Mouse (Mus musculus) erythroblast, embryonic 14.5 days (primary cell): ENCODE results near the gene Ntng1. TPM values are rescaled to one million over a fixed set of nuclear protein-coding genes. Genes with fewer than 3 reads are reported as not detected.

Source experiments
- H3K27me3 ChIP-seq: 2 replicates; pipeline ENCODE4 v1.6.1; 2012; ENCODE audit warnings: inconsistent platforms; ENCODE audit not compliant: control insufficient read depth
- H3K36me3 ChIP-seq: 2 replicates; pipeline ENCODE4 v1.6.1; 2012; ENCODE audit warnings: mild to moderate bottlenecking, inconsistent platforms; ENCODE audit not compliant: control insufficient read depth
- H3K4me1 ChIP-seq: 2 replicates; pipeline ENCODE4 v1.6.1; 2012; ENCODE audit warnings: inconsistent platforms; ENCODE audit not compliant: control insufficient read depth
- H3K4me3 ChIP-seq: replicated peaks from 2 replicates; pipeline ENCODE3; 2012; ENCODE audit warnings: moderate library complexity, mild to moderate bottlenecking, inconsistent platforms
- H3K9me3 ChIP-seq: 2 replicates; pipeline ENCODE4 v1.6.1; 2012; ENCODE audit warnings: low read length, inconsistent platforms, mixed read lengths; ENCODE audit not compliant: control insufficient read depth
- GATA1 ChIP-seq: IDR thresholded peaks from 2 replicates; pipeline ENCODE4 v1.6.1; 2012; ENCODE audit warnings: low read length, inconsistent platforms, mixed read lengths
- TAL1 ChIP-seq: IDR thresholded peaks from 3 replicates; pipeline ENCODE4 v1.6.1; 2012; ENCODE audit warnings: low read length, inconsistent platforms, mixed read lengths
- polyA plus RNA-seq: library from polyadenylated mRNA; stranded (reverse); fragments of >175 nt; gene quantifications from 2 replicates; pipeline ENCODE4 v1.2.3, GENCODE M21; 2012

Gene Ntng1
- polyA plus RNA-seq, 1 experiment: not detected

DNA sequence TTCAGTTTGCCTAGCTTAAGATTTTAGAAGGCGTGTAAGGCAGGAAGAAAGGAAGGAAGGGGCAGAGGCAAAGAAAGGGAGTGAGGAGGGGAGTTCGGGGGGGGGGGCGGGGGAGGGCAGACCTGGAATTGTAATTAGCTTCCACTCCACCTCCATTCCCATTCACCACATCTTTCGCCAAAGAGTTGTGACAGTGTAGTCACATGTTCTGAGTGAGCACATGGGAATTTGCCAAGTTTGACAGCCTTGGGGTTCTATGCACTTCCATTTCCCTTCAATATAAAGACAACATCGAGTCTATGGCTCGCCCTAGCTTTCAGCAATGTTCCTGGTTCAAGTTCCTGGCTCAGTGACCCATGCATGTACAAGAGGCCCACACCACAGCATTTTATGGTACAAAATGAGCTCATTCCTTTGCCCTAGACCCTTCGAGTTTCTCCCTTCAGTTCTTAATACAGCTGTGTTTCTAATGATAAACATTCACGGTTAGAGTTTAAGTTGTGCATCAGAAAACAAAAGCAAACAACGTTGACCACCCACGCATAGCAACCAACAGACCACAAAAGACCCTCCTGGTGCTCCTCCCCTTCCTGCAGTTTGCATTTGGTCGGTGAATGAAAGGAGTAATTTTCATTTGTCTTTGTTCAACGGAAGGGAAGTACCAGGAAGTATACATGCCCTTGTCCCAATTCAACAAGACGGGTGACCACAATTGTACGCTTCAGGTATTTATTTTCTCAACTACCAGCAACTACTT is 132.8 kb downstream of the Ntng1 start:
- no peaks in the 10 kb centered on the region for H3K27me3 ChIP-seq
- H3K36me3 ChIP-seq: no peaks in the 10 kb centered on the region
- TF ChIP-seq TAL1: no peak
- no peak for TF ChIP-seq GATA1
- no peak overlapping the region for H3K4me3 ChIP-seq
- H3K4me1 ChIP-seq: no peaks in the 10 kb centered on the region
- H3K9me3 ChIP-seq: peaks cover 10% of the 10 kb centered on the region; the same call in 1 of the 2 replicates

DNA sequence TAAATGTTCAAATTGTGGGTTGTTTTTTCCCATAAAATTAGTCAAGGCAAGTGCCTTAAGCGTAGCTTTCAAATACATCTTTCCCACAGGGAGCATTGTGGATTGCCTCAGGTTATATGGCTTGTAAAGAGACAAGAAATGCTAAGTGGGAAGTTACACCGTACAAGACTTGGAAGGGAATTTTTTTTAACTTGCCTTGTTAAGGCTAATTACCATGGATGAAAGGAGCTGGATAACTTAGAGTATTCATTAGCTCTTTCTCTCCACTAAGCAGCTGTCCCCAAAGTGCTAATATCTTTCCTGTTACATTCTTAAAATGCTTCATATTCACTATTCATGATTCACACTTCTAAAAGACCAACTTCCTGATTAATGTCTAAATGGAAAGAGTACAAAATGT is 133.4 kb downstream of the Ntng1 start:
- Histone ChIP-seq H3K27me3 (no peaks in the 10 kb centered on the region), H3K4me3 (no peak overlapping the region), H3K36me3 (no peaks in the 10 kb centered on the region), H3K9me3 (peaks cover 10% of the 10 kb centered on the region; the same call in 1 of the 2 replicates), H3K4me1 (no peaks in the 10 kb centered on the region)
- TF ChIP-seq TAL1 (no peak), GATA1 (no peak)

DNA sequence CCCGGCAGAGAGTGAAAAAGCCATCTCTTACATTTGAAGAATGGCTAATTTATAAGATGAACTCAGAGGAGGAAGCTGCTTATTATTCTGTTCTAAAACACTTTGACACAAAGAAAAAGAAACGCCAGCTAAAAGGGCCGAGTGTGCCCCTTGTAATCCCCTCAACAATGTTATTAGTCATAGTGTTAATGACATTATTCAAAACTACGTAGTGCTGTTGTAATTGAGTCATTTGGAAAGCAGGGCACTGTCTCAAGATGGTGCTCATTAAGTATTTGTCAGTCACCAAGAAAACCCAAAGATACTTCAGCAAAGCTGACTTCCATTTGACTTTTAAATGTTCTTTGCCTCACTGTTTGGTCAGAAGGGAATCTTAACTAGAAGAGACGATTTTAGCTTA is 143.5 kb downstream of the Ntng1 start:
- no peaks in the 10 kb centered on the region for H3K27me3 ChIP-seq
- H3K4me1 ChIP-seq: no peaks in the 10 kb centered on the region
- H3K36me3 ChIP-seq: no peaks in the 10 kb centered on the region
- TF ChIP-seq TAL1: no peak
- TF ChIP-seq GATA1: no peak
- no peak overlapping the region for H3K4me3 ChIP-seq
- peaks cover 8% of the 10 kb centered on the region for H3K9me3 ChIP-seq

DNA sequence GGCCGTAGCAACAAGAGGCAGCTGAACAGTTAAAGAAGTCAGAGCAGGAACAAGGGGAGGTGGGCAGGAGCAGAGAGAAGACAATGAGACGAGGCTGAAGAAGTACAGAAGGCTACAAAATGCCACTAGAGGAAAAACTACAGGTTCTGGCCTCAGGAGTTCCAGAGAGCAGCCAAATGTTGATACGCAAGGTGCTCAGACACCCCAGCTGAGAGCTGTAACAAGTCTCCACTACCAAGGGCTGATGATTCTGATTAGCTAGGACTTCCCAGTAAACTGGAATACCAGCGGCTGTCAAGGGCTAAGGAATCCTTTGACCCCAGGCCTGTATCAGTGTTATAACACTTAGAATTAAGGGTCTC is 148.2 kb downstream of the Ntng1 start:
- Histone ChIP-seq H3K36me3 (no peaks in the 10 kb centered on the region), H3K27me3 (no peaks in the 10 kb centered on the region), H3K4me1 (no peaks in the 10 kb centered on the region), H3K9me3 (peaks cover 10% of the 10 kb centered on the region), H3K4me3 (no peak overlapping the region)
- no peak for TF ChIP-seq TAL1
- TF ChIP-seq GATA1: no peak

DNA sequence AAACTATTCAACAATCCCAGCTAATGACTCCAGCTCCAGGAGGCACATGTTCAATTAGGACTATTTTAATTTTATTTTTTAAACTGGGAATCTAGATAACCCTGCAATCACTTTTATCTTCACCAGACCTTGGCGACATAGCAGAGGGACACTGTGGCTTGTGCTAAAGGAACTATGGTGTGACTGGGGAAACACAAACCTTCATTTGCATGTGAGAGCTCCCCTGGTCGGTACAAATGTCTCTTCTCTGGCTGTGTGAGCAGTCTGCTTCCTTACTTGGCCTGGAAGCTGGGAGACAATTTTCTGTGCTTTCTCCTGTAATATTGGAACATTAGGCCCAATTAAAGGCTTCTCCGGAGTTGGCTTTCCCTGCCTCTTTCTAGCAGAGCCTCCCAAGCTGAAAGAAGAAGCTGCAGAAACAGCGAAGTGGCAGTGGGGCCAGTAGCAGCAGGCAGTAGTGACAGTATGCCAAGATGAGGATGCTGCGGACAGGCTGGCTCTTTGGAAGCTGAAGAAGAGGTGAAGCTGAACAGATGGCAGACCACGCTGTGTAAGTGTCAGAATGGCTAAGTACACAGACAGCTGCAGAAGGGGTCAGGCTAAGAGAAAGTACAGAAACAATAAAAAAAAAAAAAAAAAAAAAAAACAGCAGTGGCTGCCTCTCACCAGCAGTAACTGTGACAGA is 148.7 kb downstream of the Ntng1 start:
- TF ChIP-seq GATA1 (no peak), TAL1 (no peak)
- Histone ChIP-seq H3K9me3 (peaks cover 10% of the 10 kb centered on the region), H3K4me3 (no peak overlapping the region), H3K27me3 (no peaks in the 10 kb centered on the region), H3K36me3 (no peaks in the 10 kb centered on the region), H3K4me1 (no peaks in the 10 kb centered on the region)

DNA sequence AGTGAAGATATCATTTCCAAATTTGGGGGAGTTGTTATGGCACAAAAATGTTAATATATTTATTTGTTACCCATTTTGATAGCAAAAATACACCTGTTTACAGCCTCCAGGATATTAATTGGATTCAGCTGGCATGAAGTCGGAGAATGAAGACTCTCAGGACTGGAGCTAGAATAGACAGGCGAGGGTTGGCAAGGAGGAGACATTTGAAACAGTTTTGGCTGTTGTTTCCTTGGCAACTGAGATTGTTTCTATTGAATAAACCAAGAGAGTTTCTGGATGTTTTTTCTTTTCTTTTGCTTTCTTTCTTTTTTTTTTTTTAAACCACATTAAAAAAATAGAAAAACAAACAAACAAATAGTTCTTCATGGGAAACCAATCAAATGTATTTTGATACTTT is 159.7 kb downstream of the Ntng1 start:
- no peaks in the 10 kb centered on the region for H3K4me1 ChIP-seq
- no peak overlapping the region for H3K4me3 ChIP-seq
- H3K27me3 ChIP-seq: no peaks in the 10 kb centered on the region
- no peaks in the 10 kb centered on the region for H3K9me3 ChIP-seq
- TF ChIP-seq GATA1: no peak
- TF ChIP-seq TAL1: no peak
- no peaks in the 10 kb centered on the region for H3K36me3 ChIP-seq

DNA sequence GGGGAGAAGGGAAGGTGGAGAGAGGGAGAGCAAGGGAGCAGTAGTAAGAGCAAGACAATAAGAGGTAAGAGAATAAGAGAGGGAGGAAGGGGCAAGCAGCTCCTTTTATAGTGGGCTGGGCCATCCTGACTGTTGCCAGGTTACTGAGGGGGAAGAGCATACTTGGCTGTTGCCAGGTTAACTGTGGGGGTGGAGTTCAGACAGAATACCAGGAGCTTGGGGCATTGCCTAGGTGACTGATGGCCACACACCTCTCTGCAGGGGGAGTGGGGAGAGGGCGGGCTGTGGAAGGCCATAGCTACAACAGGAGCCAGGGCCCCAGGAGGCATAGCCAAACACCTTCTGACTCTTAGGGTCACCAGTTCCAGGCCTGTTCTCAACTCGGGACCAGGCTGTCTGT is 166.2 kb downstream of the Ntng1 start:
- H3K36me3 ChIP-seq: no peaks in the 10 kb centered on the region
- H3K4me1 ChIP-seq: no peaks in the 10 kb centered on the region
- H3K27me3 ChIP-seq: no peaks in the 10 kb centered on the region
- H3K9me3 ChIP-seq: peaks cover 9% of the 10 kb centered on the region
- no peak overlapping the region for H3K4me3 ChIP-seq
- no peak for TF ChIP-seq TAL1
- no peak for TF ChIP-seq GATA1

DNA sequence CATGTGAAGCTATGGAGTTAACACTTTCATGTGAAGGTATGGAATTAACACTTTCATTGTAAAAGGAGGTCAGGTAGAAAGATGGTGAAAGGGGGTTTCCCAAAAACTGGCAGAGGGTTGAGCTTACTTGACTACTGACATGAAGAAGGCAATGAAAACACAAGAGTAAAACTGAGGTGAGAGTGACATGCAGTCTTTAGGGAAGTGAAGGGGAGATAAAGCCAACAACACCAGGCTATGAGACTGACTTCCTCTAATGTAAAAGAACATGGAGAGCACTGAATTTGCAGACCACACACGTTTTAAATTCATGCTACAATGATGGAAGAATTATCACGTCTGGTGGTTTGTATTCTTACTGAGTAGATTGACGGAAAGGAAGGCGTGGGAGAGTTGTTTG is 168.7 kb downstream of the Ntng1 start:
- Histone ChIP-seq H3K4me1 (no peaks in the 10 kb centered on the region), H3K27me3 (no peaks in the 10 kb centered on the region), H3K9me3 (peaks cover 9% of the 10 kb centered on the region), H3K4me3 (no peak overlapping the region), H3K36me3 (no peaks in the 10 kb centered on the region)
- no peak for TF ChIP-seq TAL1
- no peak for TF ChIP-seq GATA1

DNA sequence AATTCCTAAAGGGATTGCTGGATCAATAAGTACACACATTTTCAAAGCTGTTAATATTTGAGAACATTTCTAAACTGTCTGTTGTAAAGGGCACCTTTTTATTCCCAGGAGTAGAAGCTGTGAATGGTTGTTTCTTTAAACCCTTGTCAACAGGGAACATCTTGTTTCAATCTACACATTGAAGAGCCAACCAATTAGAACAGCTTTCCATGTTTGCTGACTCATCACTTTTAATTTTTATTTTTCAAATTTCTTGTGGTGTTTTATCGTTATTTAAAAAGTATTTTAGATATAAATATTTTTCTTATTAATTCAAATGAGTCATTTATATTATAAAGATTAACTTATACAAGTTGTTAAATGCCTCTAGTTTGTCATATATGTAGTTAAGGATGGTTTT is 172.3 kb downstream of the Ntng1 start:
- no peak overlapping the region for H3K4me3 ChIP-seq
- no peaks in the 10 kb centered on the region for H3K9me3 ChIP-seq
- TF ChIP-seq GATA1 (no peak), TAL1 (no peak)
- no peaks in the 10 kb centered on the region for H3K36me3 ChIP-seq
- no peaks in the 10 kb centered on the region for H3K27me3 ChIP-seq
- H3K4me1 ChIP-seq: no peaks in the 10 kb centered on the region

DNA sequence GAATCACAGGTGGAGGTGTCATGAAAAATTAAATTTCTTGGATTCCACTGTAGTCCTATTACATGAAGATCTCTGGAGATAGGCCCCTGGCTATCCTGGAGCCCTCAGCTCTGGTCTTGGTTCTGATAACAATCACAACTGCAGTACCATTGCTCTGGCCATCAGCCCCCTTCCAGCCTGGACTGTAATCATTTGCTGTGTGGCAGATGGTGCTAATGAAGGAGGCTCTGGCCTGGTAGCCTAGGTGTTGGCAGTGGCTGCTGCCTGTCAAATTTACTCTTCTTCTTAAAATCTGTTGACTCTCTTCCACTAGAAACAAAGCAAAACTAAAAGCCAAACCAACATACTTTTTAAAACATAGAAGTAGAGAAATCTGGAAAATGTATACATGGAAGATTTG is 173.6 kb downstream of the Ntng1 start:
- TF ChIP-seq GATA1 (no peak), TAL1 (no peak)
- Histone ChIP-seq H3K36me3 (no peaks in the 10 kb centered on the region), H3K27me3 (no peaks in the 10 kb centered on the region), H3K4me3 (no peak overlapping the region), H3K9me3 (no peaks in the 10 kb centered on the region), H3K4me1 (no peaks in the 10 kb centered on the region)
